Mouse (Mus musculus) MEL (cell line): Measurements from ENCODE around the gene Rab1a.

Experiments used
- CHD2 ChIP-seq: IDR thresholded peaks from 2 replicates; pipeline ENCODE4 v1.6.1; 2011; ENCODE audit warnings: low read length, improper control_type of control experiment
- CTCF ChIP-seq, 3 experiments: IDR thresholded peaks in 2 of 3; conservative IDR thresholded peaks in 1 of 3; 2 replicates each; pipeline ENCODE4 v1.5.1; 2011 to 2012; ENCODE audit warnings: low read length in 3 of 3, low read depth in 2 of 3, mild to moderate bottlenecking in 2 of 3, improper control_type of control experiment in 1 of 3, inconsistent platforms in 1 of 3, mixed read lengths in 1 of 3, moderate library complexity in 1 of 3; ENCODE audit not compliant: control insufficient read depth in 1 of 3, insufficient read depth in 1 of 3, poor library complexity in 1 of 3, severe bottlenecking in 1 of 3
- ELF1 ChIP-seq: IDR thresholded peaks from 2 replicates; pipeline ENCODE4 v1.6.1; 2014; ENCODE audit warnings: low read depth, mild to moderate bottlenecking, inconsistent platforms, low read length, improper control_type of control experiment, moderate library complexity
- EP300 ChIP-seq, 2 experiments: IDR thresholded peaks; 2 replicates each; pipeline ENCODE4 v1.6.1; 2011; ENCODE audit warnings: improper control_type of control experiment in 2 of 2, low read length in 2 of 2, low read depth in 1 of 2, mild to moderate bottlenecking in 1 of 2
- ETS1 ChIP-seq: IDR thresholded peaks from 2 replicates; pipeline ENCODE4 v1.6.1; 2012; ENCODE audit warnings: low read depth, mild to moderate bottlenecking, inconsistent platforms, low read length, improper control_type of control experiment, moderate library complexity
- JUND ChIP-seq: IDR thresholded peaks from 2 replicates; pipeline ENCODE4 v1.6.1; 2011; ENCODE audit warnings: low read depth, mild to moderate bottlenecking, improper control_type of control experiment, low read length
- MAX ChIP-seq: IDR thresholded peaks from 2 replicates; pipeline ENCODE4 v1.6.1; 2011; ENCODE audit warnings: low read length, improper control_type of control experiment
- MXI1 ChIP-seq: IDR thresholded peaks from 2 replicates; pipeline ENCODE4 v1.6.1; 2011; ENCODE audit warnings: mild to moderate bottlenecking, low read depth, low read length, improper control_type of control experiment
- MYC ChIP-seq: IDR thresholded peaks from 2 replicates; pipeline ENCODE4 v1.6.1; 2011; ENCODE audit warnings: low read depth, mild to moderate bottlenecking, low read length, improper control_type of control experiment, moderate library complexity
- SMC3 ChIP-seq: IDR thresholded peaks from 2 replicates; pipeline ENCODE4 v1.6.1; 2011; ENCODE audit warnings: low read depth, low read length, improper control_type of control experiment
- TAL1 ChIP-seq: IDR thresholded peaks from 2 replicates; pipeline ENCODE4 v1.6.1; 2012; ENCODE audit warnings: mild to moderate bottlenecking, inconsistent platforms, low read length, moderate library complexity, mixed read lengths
- USF1 ChIP-seq: IDR thresholded peaks from 2 replicates; pipeline ENCODE4 v1.6.1; 2014; ENCODE audit warnings: low read depth, mild to moderate bottlenecking, inconsistent platforms, low read length, improper control_type of control experiment, moderate library complexity
- USF2 ChIP-seq, 2 experiments: IDR thresholded peaks; 2 replicates each; pipeline ENCODE4 v1.6.1; 2011 to 2012; ENCODE audit warnings: improper control_type of control experiment in 2 of 2, low read length in 2 of 2, borderline replicate concordance in 1 of 2, inconsistent platforms in 1 of 2, low read depth in 1 of 2, mild to moderate bottlenecking in 1 of 2; ENCODE audit not compliant: insufficient read depth in 1 of 2
- ZC3H11A ChIP-seq: IDR thresholded peaks from 2 replicates; pipeline ENCODE4 v1.6.1; 2012; ENCODE audit warnings: low read depth, mild to moderate bottlenecking, inconsistent platforms, low read length, improper control_type of control experiment

- no peak for TF ChIP-seq ETS1
- TF ChIP-seq TAL1: no peak
- no peak for TF ChIP-seq CHD2
- TF ChIP-seq MAX: no peak
- TF ChIP-seq ZC3H11A: no peak
- TF ChIP-seq USF2 (IDR thresholded peaks at IDR 0.05; ENCODE audit: borderline replicate concordance in 1 of 2, insufficient read depth in 1 of 2, low read depth in 1 of 2, low read length in 2 of 2): no peak
- TF ChIP-seq CTCF (IDR thresholded peaks at IDR 0.05 in 2 of 3, conservative IDR thresholded peaks at IDR 0.05 in 1 of 3; ENCODE audit: control insufficient read depth in 1 of 3, insufficient read depth in 1 of 3, low read depth in 2 of 3, low read length in 3 of 3, poor library complexity in 1 of 3, severe bottlenecking in 1 of 3): no peak
- TF ChIP-seq EP300 (IDR thresholded peaks at IDR 0.05; ENCODE audit: low read depth in 1 of 2, low read length in 2 of 2): no peak
- TF ChIP-seq USF1: no peak
- TF ChIP-seq MXI1: no peak
- TF ChIP-seq MYC: no peak
- no peak for TF ChIP-seq SMC3
- no peak for TF ChIP-seq JUND
- TF ChIP-seq ELF1: no peak
These were observed 35.2 kb upstream of the Rab1a start for GRCm38 (mm10) chr11:20165991-20166390.
